Mouse (Mus musculus) MEL (cell line): Measurements from ENCODE around the gene Pip4k2a.

Experiments used
- CTCF ChIP-seq, 3 experiments: IDR thresholded peaks in 2 of 3; conservative IDR thresholded peaks in 1 of 3; 2 replicates each; pipeline ENCODE4 v1.5.1; 2011 to 2012; ENCODE audit warnings: low read length in 3 of 3, low read depth in 2 of 3, mild to moderate bottlenecking in 2 of 3, improper control_type of control experiment in 1 of 3, inconsistent platforms in 1 of 3, mixed read lengths in 1 of 3, moderate library complexity in 1 of 3; ENCODE audit not compliant: control insufficient read depth in 1 of 3, insufficient read depth in 1 of 3, poor library complexity in 1 of 3, severe bottlenecking in 1 of 3
- KAT2A ChIP-seq: conservative IDR thresholded peaks from 2 replicates; pipeline ENCODE4 v1.6.1; 2012; ENCODE audit warnings: low read depth, low read length, improper control_type of control experiment, inconsistent platforms

- TF ChIP-seq KAT2A (no peak), CTCF (IDR thresholded peaks at IDR 0.05 in 2 of 3, conservative IDR thresholded peaks at IDR 0.05 in 1 of 3; ENCODE audit: control insufficient read depth in 1 of 3, insufficient read depth in 1 of 3, low read depth in 2 of 3, low read length in 3 of 3, poor library complexity in 1 of 3, severe bottlenecking in 1 of 3) (no peak)
Measured at GRCm38 (mm10) chr2:18974882-18975645, 22.9 kb downstream of the Pip4k2a start.
